In genomic region chr5:84417062-84417879, GRCm38 (mm10) we compare ENCODE assay signal across 8 mouse cellular contexts. TPM values are rescaled to one million over a fixed set of nuclear protein-coding genes. Genes with fewer than 3 reads are reported as not detected.
DNase-seq lines count a peak whose midpoint lies in the region; ATAC-seq lines count a peak whose summit lies in the region.

Gene Epha5, minus strand, starts transcription at chr5:84417382.

- WGBS in forebrain, embryonic 13.5 days = under 1% methylated on average over 56 of the region's 67 CpGs
- WGBS in hindbrain, embryonic 11.5 days = under 1% methylated on average over 62 of the region's 67 CpGs
- WGBS in lung, embryonic 16.5 days = 1% methylated on average over 44 of the region's 67 CpGs

- H3K4me2 ChIP-seq in forebrain, embryonic 13.5 days = peak within 1 kb of the TSS; percentile 71
- H3K4me2 ChIP-seq in hindbrain, embryonic 11.5 days (replicated peaks; ENCODE audit: low read depth, low read length) = peak within 1 kb of the TSS; percentile 75
- H3K4me2 ChIP-seq in lung, embryonic 16.5 days (ENCODE audit: low read depth, low read length) = peak within 1 kb of the TSS; percentile 94

- peak within 1 kb of the TSS; percentile 97 for H3K9ac ChIP-seq in forebrain, embryonic 13.5 days
- peak within 1 kb of the TSS; percentile 62 for H3K9ac ChIP-seq in hindbrain, embryonic 11.5 days (ENCODE audit: low read depth, low read length)
- H3K9ac ChIP-seq in lung, embryonic 16.5 days (ENCODE audit: low read length) = peak within 1 kb of the TSS; percentile 57

- H3K9me3 ChIP-seq in forebrain, embryonic 13.5 days (replicated peaks) = no peaks in the 10 kb centered on the region
- H3K9me3 ChIP-seq in hindbrain, embryonic 11.5 days (ENCODE audit: control insufficient read depth, low read length) = no peaks in the 10 kb centered on the region
- no peaks in the 10 kb centered on the region for H3K9me3 ChIP-seq in lung, embryonic 16.5 days (ENCODE audit: control insufficient read depth, low read length)

- peak within 1 kb of the TSS; percentile 98 for H3K27ac ChIP-seq in forebrain, embryonic 13.5 days
- peak within 1 kb of the TSS; percentile 84 for H3K27ac ChIP-seq in hindbrain, embryonic 11.5 days (ENCODE audit: low read depth, low read length)
- H3K27ac ChIP-seq in lung, embryonic 16.5 days (ENCODE audit: low read length) = 0 out of 2 replicates have a peak within 1 kb of the TSS, but pooled peaks have one; percentile 29

- ATAC-seq in cerebellum, adult (ENCODE audit: insufficient number of reproducible peaks, low FRiP score, low TSS enrichment) = peak; percentile 75
- peak; percentile 96 for ATAC-seq in forebrain, embryonic 13.5 days
- peak; percentile 94 for ATAC-seq in hindbrain, embryonic 11.5 days (ENCODE audit: low FRiP score)
- ATAC-seq in lung, embryonic 16.5 days (ENCODE audit: low read depth) = peak; percentile 97

- peaks cover 29% of the 10 kb centered on the region for H3K4me1 ChIP-seq in forebrain, embryonic 13.5 days
- no peaks in the 10 kb centered on the region for H3K4me1 ChIP-seq in hindbrain, embryonic 11.5 days (replicated peaks; ENCODE audit: control insufficient read depth, insufficient read depth, low read length)
- H3K4me1 ChIP-seq in lung, embryonic 16.5 days (replicated peaks; ENCODE audit: control insufficient read depth, insufficient read depth, low read length) = peaks cover 4% of the 10 kb centered on the region

- peak; percentile 93 for DNase-seq in Muller cell, postnatal 12 days (ENCODE audit: inconsistent ontology term)
- peak; percentile 82 for DNase-seq in hindbrain, embryonic 11.5 days (ENCODE audit: low spot score)
- DNase-seq in layer of hippocampus, postnatal 14 days (ENCODE audit: low spot score in 2 of 2) = peak; percentile 71 to 82
- DNase-seq in ovary, postnatal 14 days (ENCODE audit: low spot score) = peak; percentile 37
- DNase-seq in spleen, postnatal 36 days (ENCODE audit: low spot score in 2 of 2) = no peak

- peak within 1 kb of the TSS; percentile 94 for H3K4me3 ChIP-seq in forebrain, embryonic 13.5 days
- H3K4me3 ChIP-seq in hindbrain, embryonic 11.5 days (ENCODE audit: low read depth, low read length) = peak within 1 kb of the TSS; percentile 63
- H3K4me3 ChIP-seq in lung, embryonic 16.5 days (ENCODE audit: low read length) = peak within 1 kb of the TSS; percentile 62

- H3K27me3 ChIP-seq in forebrain, embryonic 13.5 days = no peaks in the 10 kb centered on the region
- peaks cover 4% of the 10 kb centered on the region for H3K27me3 ChIP-seq in hindbrain, embryonic 11.5 days (ENCODE audit: control insufficient read depth, insufficient read depth, low read length)
- H3K27me3 ChIP-seq in lung, embryonic 16.5 days (ENCODE audit: control insufficient read depth, insufficient read depth, low read depth, low read length) = peaks cover 13% of the 10 kb centered on the region

- no peaks in the 10 kb centered on the region for H3K36me3 ChIP-seq in forebrain, embryonic 13.5 days (ENCODE audit: poor library complexity, severe bottlenecking)
- no peaks in the 10 kb centered on the region for H3K36me3 ChIP-seq in hindbrain, embryonic 11.5 days (ENCODE audit: control insufficient read depth, insufficient read depth, low read length)
- no peaks in the 10 kb centered on the region for H3K36me3 ChIP-seq in lung, embryonic 16.5 days (ENCODE audit: control insufficient read depth, insufficient read depth, low read length)

RNA-seq across cellular contexts. Expression of gene Epha5, which starts in this region (rescaled TPM):
- polyA plus RNA-seq in forebrain, embryonic 13.5 days (2015; fragmentation: Nextera tagmentation; extraction: Ambion mirVana) = 117 and 136 TPM in 2 replicates
- 20.1 and 29.1 TPM in 2 replicates for polyA plus RNA-seq in hindbrain, embryonic 11.5 days (2014; fragmentation: Nextera tagmentation; extraction: Ambion mirVana)
- total RNA-seq in layer of hippocampus, postnatal 14 days (2021) = 100 to 1,000 TPM; 158 TPM
- 3.3 and 4.1 TPM in 2 replicates for polyA plus RNA-seq in lung, embryonic 16.5 days (2015; fragmentation: Nextera tagmentation; extraction: Ambion mirVana)

Comparison
In these comparisons a context has a peak if more than half of its experiments do, and no peak if none do; other contexts are left out.
1. DNase-seq: peak in Muller cell, postnatal 12 days (single experiment), hindbrain, embryonic 11.5 days (single experiment), layer of hippocampus, postnatal 14 days (2 of 2) and ovary, postnatal 14 days (single experiment); none in spleen, postnatal 36 days (0 of 2).
2. H3K27ac ChIP-seq: peak in every context shown above with its lines; median percentile 98 in forebrain, embryonic 13.5 days; 84 in hindbrain, embryonic 11.5 days; 29 in lung, embryonic 16.5 days.
3. Peak in every context shown above with its lines, with median percentiles within 50 percentile points of each other: ATAC-seq, H3K4me2 ChIP-seq, H3K4me3 ChIP-seq and H3K9ac ChIP-seq.